Mouse (Mus musculus) right cerebral cortex, postnatal 4 days (tissue): ENCODE data around the gene Cmip.

Source experiments
- DNase-seq: peaks from one replicate; pipeline ENCODE4 v3.0.0-alpha.2; 2022

Gene Cmip

GRCm38 (mm10) chr8:117474944-117475343 lies 218.1 kb downstream of the Cmip start:
- peak; percentile 98 for DNase-seq

GRCm38 (mm10) chr8:117475819-117476218 lies 219.0 kb downstream of the Cmip start:
- no peak for DNase-seq

GRCm38 (mm10) chr8:117478082-117478481 lies 221.2 kb downstream of the Cmip start:
- no peak for DNase-seq

GRCm38 (mm10) chr8:117479996-117480395 lies 223.1 kb downstream of the Cmip start:
- no peak for DNase-seq

GRCm38 (mm10) chr8:117480516-117480915 lies 223.7 kb downstream of the Cmip start:
- no peak for DNase-seq

GRCm38 (mm10) chr8:117481830-117482229 lies 225.0 kb downstream of the Cmip start:
- no peak for DNase-seq

GRCm38 (mm10) chr8:117484731-117485130 lies 227.9 kb downstream of the Cmip start:
- no peak for DNase-seq

GRCm38 (mm10) chr8:117485316-117485715 lies 228.5 kb downstream of the Cmip start:
- DNase-seq: no peak

GRCm38 (mm10) chr8:117488246-117489005 lies 231.6 kb downstream of the Cmip start:
- no peak for DNase-seq

- no peak for DNase-seq
These were observed 236.7 kb downstream of the Cmip start for GRCm38 (mm10) chr8:117493543-117493942.

- DNase-seq: no peak
These were observed 238.0 kb downstream of the Cmip start for GRCm38 (mm10) chr8:117494874-117495273.

- peak; percentile 14 for DNase-seq
These were observed 241.5 kb downstream of the Cmip start, which contains the start of gene Plcg2 for GRCm38 (mm10) chr8:117498179-117498914. Plcg2 (plus strand) TSS chr8:117498291.

- DNase-seq: no peak
These were observed 242.2 kb downstream of the Cmip start for GRCm38 (mm10) chr8:117498915-117499540.

GRCm38 (mm10) chr8:117500232-117500823 lies 243.5 kb downstream of the Cmip start:
- no peak for DNase-seq

GRCm38 (mm10) chr8:117501323-117501722 lies 244.5 kb downstream of the Cmip start:
- no peak for DNase-seq

- no peak for DNase-seq
These were observed 246.7 kb downstream of the Cmip start for GRCm38 (mm10) chr8:117503405-117504069.

- no peak for DNase-seq
These were observed 250.8 kb downstream of the Cmip start for GRCm38 (mm10) chr8:117507703-117508102.
